Mouse (Mus musculus) CH12.LX (cell line): ENCODE data around the gene Zdhhc19. TPM values are rescaled to one million over a fixed set of nuclear protein-coding genes. Genes with fewer than 3 reads are reported as not detected.
A peak's percentile ranks its signal among the peaks of the same experiment; 100 is the strongest.

Experiments
- DNase-seq: peaks from one replicate; pipeline ENCODE4 v3.0.0-alpha.2; 2013; ENCODE audit errors: extremely low read depth
- H3K27ac ChIP-seq: 2 replicates; pipeline ENCODE4 v1.5.1; 2012; ENCODE audit warnings: low read depth, mild to moderate bottlenecking, control low read depth, moderate library complexity; ENCODE audit not compliant: insufficient read depth
- H3K27me3 ChIP-seq: replicated peaks from 2 replicates; pipeline ENCODE3; 2012; ENCODE audit warnings: inconsistent platforms
- H3K36me3 ChIP-seq, 2 experiments: replicated peaks in 1 of 2; 2 replicates each; pipeline versions ENCODE3 to v1.6.1; 2012; ENCODE audit warnings: inconsistent platforms in 1 of 2, low read length in 1 of 2, mild to moderate bottlenecking in 1 of 2, mixed read lengths in 1 of 2, moderate library complexity in 1 of 2; ENCODE audit not compliant: control insufficient read depth in 1 of 2, insufficient read depth in 1 of 2
- H3K4me1 ChIP-seq, 2 experiments: 2 replicates each; pipeline ENCODE4 v1.6.1; 2012; ENCODE audit warnings: inconsistent platforms in 1 of 2, moderate library complexity in 1 of 2; ENCODE audit not compliant: insufficient read depth in 2 of 2, control insufficient read depth in 1 of 2
- H3K4me2 ChIP-seq: 2 replicates; pipeline ENCODE4 v1.6.1; 2012; ENCODE audit warnings: low read depth, mild to moderate bottlenecking, control low read depth; ENCODE audit not compliant: poor library complexity, insufficient read depth, severe bottlenecking
- H3K4me3 ChIP-seq, 3 experiments: fragments of 150-350 bp in 1 of 3; sonication (generic) in 1 of 3; replicated peaks in 1 of 3; 2 replicates each; pipeline versions ENCODE3 to v1.5.1; 2011 to 2012; ENCODE audit warnings: low read depth in 2 of 3, low read length in 2 of 3, mild to moderate bottlenecking in 2 of 3, moderate library complexity in 2 of 3, control low read depth in 1 of 3, improper control_type of control experiment in 1 of 3, inconsistent platforms in 1 of 3, mixed read lengths in 1 of 3; ENCODE audit not compliant: poor library complexity in 1 of 3
- H3K79me2 ChIP-seq: replicated peaks from 2 replicates; pipeline ENCODE4 v1.6.1; 2012; ENCODE audit warnings: mild to moderate bottlenecking, moderate library complexity; ENCODE audit not compliant: control insufficient read depth, poor library complexity, insufficient read depth, severe bottlenecking; ENCODE audit errors: extremely low read depth
- H3K9ac ChIP-seq: 2 replicates; pipeline ENCODE4 v1.6.1; 2012; ENCODE audit warnings: low read depth, mild to moderate bottlenecking, control low read depth, moderate library complexity; ENCODE audit not compliant: insufficient read depth
- H3K9me3 ChIP-seq: replicated peaks from 2 replicates; pipeline ENCODE3; 2012; ENCODE audit warnings: low read length, inconsistent platforms, mixed read lengths
- CHD1 ChIP-seq: IDR thresholded peaks from 2 replicates; pipeline ENCODE4 v1.6.1; 2012; ENCODE audit warnings: low read depth, low read length, improper control_type of control experiment, inconsistent platforms
- CHD2 ChIP-seq: IDR thresholded peaks from 2 replicates; pipeline ENCODE4 v1.6.1; 2011; ENCODE audit warnings: low read length, improper control_type of control experiment
- E2F4 ChIP-seq: IDR thresholded peaks from 2 replicates; pipeline ENCODE4 v1.6.1; 2011; ENCODE audit warnings: low read depth, low read length, improper control_type of control experiment; ENCODE audit not compliant: insufficient replicate concordance
- ELF1 ChIP-seq: IDR thresholded peaks from 2 replicates; pipeline ENCODE4 v1.6.1; 2014; ENCODE audit warnings: low read depth, mild to moderate bottlenecking, inconsistent platforms, low read length, improper control_type of control experiment
- EP300 ChIP-seq: IDR thresholded peaks from 2 replicates; pipeline ENCODE4 v1.6.1; 2011; ENCODE audit warnings: low read length, improper control_type of control experiment
- ETS1 ChIP-seq: conservative IDR thresholded peaks from 2 replicates; pipeline ENCODE4 v1.6.1; 2012; ENCODE audit warnings: low read depth, mild to moderate bottlenecking, inconsistent platforms, low read length, improper control_type of control experiment, moderate library complexity
- GABPA ChIP-seq: IDR thresholded peaks from 2 replicates; pipeline ENCODE4 v1.6.1; 2012; ENCODE audit warnings: low read depth, low read length, improper control_type of control experiment, inconsistent platforms; ENCODE audit not compliant: insufficient replicate concordance
- HCFC1 ChIP-seq: IDR thresholded peaks from 2 replicates; pipeline ENCODE4 v1.6.1; 2012; ENCODE audit warnings: low read depth, mild to moderate bottlenecking, inconsistent platforms, low read length, improper control_type of control experiment
- KAT2A ChIP-seq: IDR thresholded peaks from 2 replicates; pipeline ENCODE4 v1.6.1; 2012; ENCODE audit warnings: low read length, improper control_type of control experiment, inconsistent platforms; ENCODE audit not compliant: insufficient replicate concordance
- MAFK ChIP-seq: IDR thresholded peaks from 2 replicates; pipeline ENCODE4 v1.6.1; 2011; ENCODE audit warnings: low read length, improper control_type of control experiment; ENCODE audit not compliant: insufficient replicate concordance
- MAX ChIP-seq: IDR thresholded peaks from 2 replicates; pipeline ENCODE4 v1.6.1; 2011; ENCODE audit warnings: low read length, improper control_type of control experiment
- MAZ ChIP-seq: IDR thresholded peaks from 2 replicates; pipeline ENCODE4 v1.6.1; 2012; ENCODE audit warnings: low read depth, mild to moderate bottlenecking, inconsistent platforms, low read length, improper control_type of control experiment, moderate library complexity
- MEF2A ChIP-seq: IDR thresholded peaks from 2 replicates; pipeline ENCODE4 v1.6.1; 2014; ENCODE audit warnings: low read depth, mild to moderate bottlenecking, inconsistent platforms, low read length, improper control_type of control experiment, borderline replicate concordance
- MYC ChIP-seq: IDR thresholded peaks from 2 replicates; pipeline ENCODE4 v1.6.1; 2011; ENCODE audit warnings: low read depth, mild to moderate bottlenecking, improper control_type of control experiment, low read length
- NRF1 ChIP-seq: IDR thresholded peaks from 2 replicates; pipeline ENCODE4 v1.6.1; 2014; ENCODE audit warnings: low read depth, mild to moderate bottlenecking, inconsistent platforms, low read length, improper control_type of control experiment, moderate library complexity
- PAX5 ChIP-seq: IDR thresholded peaks from 2 replicates; pipeline ENCODE4 v1.6.1; 2012; ENCODE audit warnings: low read length, inconsistent platforms, mixed read lengths
- POLR2A ChIP-seq: IDR thresholded peaks from 2 replicates; pipeline ENCODE4 v1.6.1; 2011; ENCODE audit warnings: low read depth, mild to moderate bottlenecking, improper control_type of control experiment, low read length
- POLR2AphosphoS2 ChIP-seq: IDR thresholded peaks from 2 replicates; pipeline ENCODE4 v1.6.1; 2011; ENCODE audit warnings: low read depth, low read length, improper control_type of control experiment
- RAD21 ChIP-seq: IDR thresholded peaks from 2 replicates; pipeline ENCODE4 v1.6.1; 2011; ENCODE audit warnings: low read depth, mild to moderate bottlenecking, low read length, improper control_type of control experiment, moderate library complexity
- RCOR1 ChIP-seq: conservative IDR thresholded peaks from 2 replicates; pipeline ENCODE4 v1.6.1; 2012; ENCODE audit warnings: low read depth, mild to moderate bottlenecking, inconsistent platforms, low read length, improper control_type of control experiment
- SMC3 ChIP-seq: IDR thresholded peaks from 2 replicates; pipeline ENCODE4 v1.6.1; 2011; ENCODE audit warnings: low read depth, low read length, improper control_type of control experiment
- TBP ChIP-seq: conservative IDR thresholded peaks from 2 replicates; pipeline ENCODE4 v1.6.1; 2011; ENCODE audit warnings: low read depth, low read length, improper control_type of control experiment
- TCF12 ChIP-seq: IDR thresholded peaks from 2 replicates; pipeline ENCODE4 v1.6.1; 2014; ENCODE audit warnings: low read depth, mild to moderate bottlenecking, inconsistent platforms, low read length, improper control_type of control experiment
- USF1 ChIP-seq: IDR thresholded peaks from 2 replicates; pipeline ENCODE4 v1.6.1; 2014; ENCODE audit warnings: low read depth, mild to moderate bottlenecking, inconsistent platforms, low read length, improper control_type of control experiment
- USF2 ChIP-seq: conservative IDR thresholded peaks from 2 replicates; pipeline ENCODE4 v1.6.1; 2011; ENCODE audit warnings: low read depth, low read length, improper control_type of control experiment
- ZC3H11A ChIP-seq: IDR thresholded peaks from 2 replicates; pipeline ENCODE4 v1.6.1; 2012; ENCODE audit warnings: low read depth, mild to moderate bottlenecking, inconsistent platforms, low read length, improper control_type of control experiment
- ZKSCAN1 ChIP-seq: IDR thresholded peaks from 2 replicates; pipeline ENCODE4 v1.6.1; 2012; ENCODE audit warnings: low read depth, inconsistent platforms, low read length, improper control_type of control experiment, borderline replicate concordance
- ZMIZ1 ChIP-seq: IDR thresholded peaks from 2 replicates; pipeline ENCODE4 v1.6.1; 2012; ENCODE audit warnings: low read depth, mild to moderate bottlenecking, inconsistent platforms, low read length, improper control_type of control experiment
- ZNF384 ChIP-seq: IDR thresholded peaks from 2 replicates; pipeline ENCODE4 v1.6.1; 2012; ENCODE audit warnings: low read depth, low read length, improper control_type of control experiment, inconsistent platforms
- dilution Hi-C: fragments of 300-500 bp; cut with MboI; formaldehyde crosslinking; loops from 2 replicates; pipeline ENCODE4 v1.14.3; 2020; ENCODE audit warnings: low sequenced_read_pairs; ENCODE audit not compliant: extremely low pct_unique_long_range_greater_than_20kb, extremely low pct_ligation_motif_present
- in situ Hi-C: fragments of 300-500 bp; cut with MboI; formaldehyde crosslinking; loops from 3 replicates; pipeline ENCODE4 v1.14.3; 2019; ENCODE audit warnings: low sequenced_read_pairs, low pct_ligation_motif_present, low pct_unique_long_range_greater_than_20kb, mixed read lengths
- polyA plus RNA-seq: library from polyadenylated mRNA; unstranded; fragments of >175 nt; gene quantifications from 2 replicates; pipeline ENCODE4 v1.2.1, GENCODE M21; 2012; ENCODE audit warnings: low read depth; ENCODE audit not compliant: insufficient read length
- total RNA-seq, 2 experiments: library from RNA; depleted of rRNA; stranded (reverse); fragments of 300-350 nt in 1 of 2; fragments of >200 nt in 1 of 2; gene quantifications; 2 replicates each; pipeline ENCODE4 v1.2.3; 2012 to 2014

Gene Zdhhc19
- total and polyA plus RNA-seq, 3 experiments = not detected

GRCm38 (mm10) chr16:32608344-32608711, 112.3 kb downstream of the Zdhhc19 start:
- Histone ChIP-seq H3K27me3 (no peaks in the 10 kb centered on the region), H3K27ac (no peak overlapping the region), H3K36me3 (peaks cover 0 to 2% of the 10 kb centered on the region in 2 experiments), H3K4me2 (peak overlapping the region; percentile 12; the same call in 1 of the 2 replicates), H3K9me3 (no peaks in the 10 kb centered on the region), H3K4me1 (peaks cover 0 to 40% of the 10 kb centered on the region in 2 experiments; a peak in 2 of 4 replicates), H3K9ac (peak overlapping the region; percentile 1; the same call in 1 of the 2 replicates), H3K79me2 (peaks cover 41% of the 10 kb centered on the region), H3K4me3 (peak overlapping the region in 1 of 3 experiments; percentile 90)
- TF ChIP-seq E2F4 (no peak), CHD1 (0 out of 2 replicates have a peak, but pooled peaks have one; percentile 12), ZMIZ1 (no peak), TBP (no peak), ZNF384 (peak; percentile 89)
- in situ Hi-C loops (loop anchor here (5.0 kb wide), 1 partner anchor 36 kb away; no protein-coding TSS in a partner anchor), dilution Hi-C loops (no loop called here)
- no peak for DNase-seq

DNA sequence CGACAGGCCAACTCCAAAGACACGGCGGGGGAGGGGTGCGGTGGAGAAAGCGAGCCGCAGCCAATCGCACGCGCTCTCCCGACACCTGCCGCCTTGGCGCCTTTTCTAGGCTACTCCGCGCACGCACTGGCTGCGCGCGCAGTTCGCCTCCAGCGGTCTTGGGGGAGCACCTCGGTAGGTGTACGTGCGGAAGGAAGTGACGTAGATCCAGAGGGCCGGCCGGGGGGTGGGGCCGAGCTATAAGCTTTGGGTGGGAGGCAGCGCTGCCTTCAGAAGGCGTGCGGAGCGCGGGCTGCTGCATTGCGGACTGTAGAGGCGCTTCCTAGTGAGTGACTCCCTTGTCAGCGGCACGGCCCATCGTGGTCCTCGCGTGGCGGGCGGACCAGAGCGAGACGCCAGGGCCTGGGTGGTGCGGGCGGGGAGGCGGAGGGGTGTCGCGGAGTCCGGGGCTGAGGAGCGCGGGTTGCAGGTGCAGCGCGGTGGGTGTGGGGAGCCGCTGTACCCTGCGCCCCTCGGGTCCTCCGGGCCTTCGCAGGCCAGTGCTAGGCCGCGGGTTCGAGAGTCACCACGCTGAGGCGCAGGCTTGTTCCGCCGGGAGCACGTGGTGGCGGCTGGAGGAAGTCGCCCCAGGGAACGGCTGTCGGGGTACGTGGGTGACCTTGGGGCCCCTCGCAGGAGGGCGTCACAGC, 112.8 kb downstream of the Zdhhc19 start, which contains the start of gene Tfrc:
TSS of gene Tfrc (plus strand) at position 209 of the 689 bp plus-strand sequence.
- peak within 1 kb of the TSS; percentile 78 to 90 (median 87) for H3K4me3 ChIP-seq
- H3K27ac ChIP-seq = peak within 1 kb of the TSS; percentile 72
- in situ Hi-C loops (loop anchor here (5.0 kb wide), 1 partner anchor 37 kb away; no protein-coding TSS in a partner anchor), dilution Hi-C loops (no loop called here)
- H3K4me1 ChIP-seq = peaks cover 0 to 44% of the 10 kb centered on the region in 2 experiments; a peak in 2 of 4 replicates
- H3K27me3 ChIP-seq = no peaks in the 10 kb centered on the region
- peak within 1 kb of the TSS; percentile 44; the same call in 1 of the 2 replicates for H3K4me2 ChIP-seq
- peak; percentile 100 for DNase-seq
- peaks cover 47% of the 10 kb centered on the region for H3K79me2 ChIP-seq
- H3K9me3 ChIP-seq = no peaks in the 10 kb centered on the region
- peak within 1 kb of the TSS; percentile 62 for H3K9ac ChIP-seq
- peaks cover 0 to 2% of the 10 kb centered on the region in 2 experiments for H3K36me3 ChIP-seq
- no peak for TF ChIP-seq ZC3H11A
- TF ChIP-seq PAX5 = no peak
- TF ChIP-seq POLR2AphosphoS2 = peak; percentile 99
- TF ChIP-seq CHD1 = 0 out of 2 replicates have a peak, but pooled peaks have one; percentile 82
- peak; percentile 71 for TF ChIP-seq MEF2A
- peak; percentile 97 for TF ChIP-seq MAX
- TF ChIP-seq RAD21 = no peak
- peak; percentile 16; the same call in 1 of the 2 replicates for TF ChIP-seq MAZ
- TF ChIP-seq ZNF384 = no peak
- TF ChIP-seq EP300 = no peak
- TF ChIP-seq NRF1 = peak; percentile 99
- TF ChIP-seq USF2 = 0 out of 2 replicates have a peak, but pooled peaks have one; percentile 8
- peak; percentile 99 for TF ChIP-seq ZMIZ1
- peak; percentile 77 for TF ChIP-seq ELF1
- TF ChIP-seq KAT2A = peak; percentile 83; the same call in 1 of the 2 replicates
- TF ChIP-seq TCF12 = peak; percentile 98
- TF ChIP-seq RCOR1 = peak; percentile 83
- TF ChIP-seq TBP = peak; percentile 97
- TF ChIP-seq USF1 = peak; percentile 24; the same call in 1 of the 2 replicates
- peak; percentile 93 for TF ChIP-seq CHD2
- TF ChIP-seq MYC = peak; percentile 86
- no peak for TF ChIP-seq MAFK
- peak; percentile 9; the same call in 1 of the 2 replicates for TF ChIP-seq SMC3
- peak; percentile 100 for TF ChIP-seq POLR2A
- TF ChIP-seq ZKSCAN1 = no peak
- peak; percentile 75 for TF ChIP-seq ETS1
- no peak for TF ChIP-seq GABPA
- peak; percentile 94 for TF ChIP-seq E2F4
- peak; percentile 73 for TF ChIP-seq HCFC1
